Mouse (Mus musculus) right cerebral cortex, postnatal 4 days (tissue): ENCODE measurements around the gene Patl2.
A peak's percentile ranks its signal among the peaks of the same experiment; 100 is the strongest.

Source experiments
- DNase-seq: peaks from one replicate; pipeline ENCODE4 v3.0.0-alpha.2; 2022

The Patl2 gene

GRCm38 (mm10) chr2:122171292-122171691 is 14.7 kb downstream of the Patl2 start:
- no peak for DNase-seq

GRCm38 (mm10) chr2:122164293-122164692 is 21.7 kb downstream of the Patl2 start:
- no peak for DNase-seq

- DNase-seq, result no peak
Observed at GRCm38 (mm10) chr2:122163430-122164195, 22.4 kb downstream of the Patl2 start.

GRCm38 (mm10) chr2:122162529-122162928 is 23.5 kb downstream of the Patl2 start:
- no peak for DNase-seq

GRCm38 (mm10) chr2:122161542-122161941 is 24.4 kb downstream of the Patl2 start:
- no peak for DNase-seq

- DNase-seq, result peak; percentile 77
Observed at GRCm38 (mm10) chr2:122160680-122161079, 25.3 kb downstream of the Patl2 start, which contains the start of gene Trim69. Trim69 (plus strand) TSS chr2:122160700.

GRCm38 (mm10) chr2:122159667-122160066 is 26.3 kb downstream of the Patl2 start:
- no peak for DNase-seq

GRCm38 (mm10) chr2:122158362-122158802 is 27.6 kb downstream of the Patl2 start:
- no peak for DNase-seq

GRCm38 (mm10) chr2:122157561-122157960 is 28.4 kb downstream of the Patl2 start:
- no peak for DNase-seq

GRCm38 (mm10) chr2:122156051-122156700 is 29.8 kb downstream of the Patl2 start:
- no peak for DNase-seq

- DNase-seq, result no peak
Observed at GRCm38 (mm10) chr2:122155292-122155691, 30.7 kb downstream of the Patl2 start.

GRCm38 (mm10) chr2:122154479-122154878 is 31.5 kb downstream of the Patl2 start:
- DNase-seq, result no peak

GRCm38 (mm10) chr2:122153681-122154365 is 32.2 kb downstream of the Patl2 start:
- no peak for DNase-seq

GRCm38 (mm10) chr2:122152850-122153249 is 33.1 kb downstream of the Patl2 start:
- DNase-seq, result no peak

GRCm38 (mm10) chr2:122151221-122151620 is 34.8 kb downstream of the Patl2 start:
- no peak for DNase-seq

- DNase-seq, result no peak
Observed at GRCm38 (mm10) chr2:122149716-122150115, 36.3 kb downstream of the Patl2 start.

- no peak for DNase-seq
Observed at GRCm38 (mm10) chr2:122149316-122149715, 36.7 kb downstream of the Patl2 start.

GRCm38 (mm10) chr2:122148242-122148917 is 37.6 kb downstream of the Patl2 start:
- DNase-seq, result peak; percentile 11

- peak; percentile 89 for DNase-seq
Observed at GRCm38 (mm10) chr2:122147508-122148241, 38.3 kb downstream of the Patl2 start, which contains the start of gene B2m. B2m (plus strand) TSS chr2:122147686.

GRCm38 (mm10) chr2:122146687-122147086 is 39.3 kb downstream of the Patl2 start:
- DNase-seq, result no peak

- DNase-seq, result no peak
Observed at GRCm38 (mm10) chr2:122145756-122146155, 40.2 kb downstream of the Patl2 start.

GRCm38 (mm10) chr2:122143111-122143510 is 42.9 kb downstream of the Patl2 start:
- DNase-seq, result no peak
